Mouse (Mus musculus) adrenal gland, postnatal 10 days (tissue): ENCODE data around the gene Ppard. TPM values are rescaled to one million over a fixed set of nuclear protein-coding genes. Genes with fewer than 3 reads are reported as not detected.

Experiments
- DNase-seq: peaks from one replicate; pipeline ENCODE4 v3.0.0; 2021; ENCODE audit warnings: mixed read lengths
- total RNA-seq, 2 experiments: library from RNA; stranded (reverse); gene quantifications; 2 replicates each; pipeline ENCODE4 v1.2.3; 2021

The Ppard gene
- total RNA-seq, 2 experiments from 2014 or later = 29.8 to 30.2 TPM

- no peak for DNase-seq
These were observed 23.2 kb downstream of the Ppard start for GRCm38 (mm10) chr17:28255651-28256050.

- DNase-seq = peak; percentile 58
These were observed 24.3 kb downstream of the Ppard start for GRCm38 (mm10) chr17:28256651-28257328.

GRCm38 (mm10) chr17:28258325-28258724 is 25.8 kb downstream of the Ppard start:
- DNase-seq = no peak

- no peak for DNase-seq
These were observed 27.5 kb downstream of the Ppard start for GRCm38 (mm10) chr17:28259890-28260542.

- no peak for DNase-seq
These were observed 28.0 kb downstream of the Ppard start for GRCm38 (mm10) chr17:28260543-28260909.

GRCm38 (mm10) chr17:28261795-28262194 is 29.3 kb downstream of the Ppard start:
- DNase-seq = no peak

GRCm38 (mm10) chr17:28263181-28263894 is 30.8 kb downstream of the Ppard start:
- no peak for DNase-seq

GRCm38 (mm10) chr17:28267251-28267650 is 34.8 kb downstream of the Ppard start:
- DNase-seq = no peak

GRCm38 (mm10) chr17:28270165-28270564 is 37.7 kb downstream of the Ppard start:
- DNase-seq = no peak

- peak; percentile 52 for DNase-seq
These were observed 39.2 kb downstream of the Ppard start for GRCm38 (mm10) chr17:28271537-28272266.

GRCm38 (mm10) chr17:28272281-28272680 is 39.8 kb downstream of the Ppard start:
- DNase-seq = peak; percentile 53

- no peak for DNase-seq
These were observed 40.3 kb downstream of the Ppard start for GRCm38 (mm10) chr17:28272837-28273236.

GRCm38 (mm10) chr17:28274739-28275138 is 42.2 kb downstream of the Ppard start:
- DNase-seq = no peak

GRCm38 (mm10) chr17:28277226-28277625 is 44.7 kb downstream of the Ppard start:
- DNase-seq = no peak

GRCm38 (mm10) chr17:28277721-28278120 is 45.2 kb downstream of the Ppard start:
- no peak for DNase-seq

- DNase-seq = no peak
These were observed 45.7 kb downstream of the Ppard start for GRCm38 (mm10) chr17:28278156-28278555.

GRCm38 (mm10) chr17:28279236-28279635 is 46.7 kb downstream of the Ppard start:
- DNase-seq = no peak

- peak; percentile 88 for DNase-seq
These were observed 47.4 kb downstream of the Ppard start for GRCm38 (mm10) chr17:28279780-28280422.

- DNase-seq = peak; percentile 68
These were observed 47.9 kb downstream of the Ppard start for GRCm38 (mm10) chr17:28280423-28280800.

- no peak for DNase-seq
These were observed 48.4 kb downstream of the Ppard start for GRCm38 (mm10) chr17:28280831-28281377.

GRCm38 (mm10) chr17:28281866-28282441 is 49.5 kb downstream of the Ppard start:
- DNase-seq = no peak
